Mouse (Mus musculus) embryonic facial prominence, embryonic 15.5 days (tissue): ENCODE measurements at regions not wholly inside any gene's neighbourhood (a gene's known extent, or its start where the extent isn't known, plus 50 kb on each side); places are given as distances from the start of the nearest gene placed in this dataset.
A peak's percentile ranks its signal among the peaks of the same experiment; 100 is the strongest.

Experiments used
- ATAC-seq: fragments of 200-750 bp; cut with Nextera tagmentation; 2 replicates; pipeline ENCODE4 v1.8.0; 2017; ENCODE audit warnings: low read depth, moderate TSS enrichment; ENCODE audit not compliant: insufficient number of reproducible peaks, low FRiP score, low TSS enrichment
- H3K27ac ChIP-seq: fragments of 300-500 bp; sonication (generic); replicated peaks from 2 replicates; pipeline ENCODE4 v1.5.1; 2015; ENCODE audit warnings: mild to moderate bottlenecking, inconsistent platforms
- H3K27me3 ChIP-seq: fragments of 300-500 bp; sonication (generic); 2 replicates; pipeline ENCODE4 v1.6.1; 2015; ENCODE audit warnings: inconsistent platforms
- H3K36me3 ChIP-seq: fragments of 300-500 bp; sonication (generic); 2 replicates; pipeline ENCODE4 v1.6.1; 2015; ENCODE audit warnings: mild to moderate bottlenecking, inconsistent platforms
- H3K4me1 ChIP-seq: fragments of 300-500 bp; sonication (generic); 2 replicates; pipeline ENCODE4 v1.6.1; 2015; ENCODE audit warnings: inconsistent platforms
- H3K4me2 ChIP-seq: fragments of 300-500 bp; sonication (generic); replicated peaks from 2 replicates; pipeline ENCODE4 v1.6.1; 2015; ENCODE audit warnings: mild to moderate bottlenecking, inconsistent platforms
- H3K4me3 ChIP-seq: fragments of 300-500 bp; sonication (generic); replicated peaks from 2 replicates; pipeline ENCODE4 v1.5.1; 2015; ENCODE audit warnings: mild to moderate bottlenecking, inconsistent platforms
- H3K9ac ChIP-seq: fragments of 300-500 bp; sonication (generic); 2 replicates; pipeline ENCODE4 v1.6.1; 2015; ENCODE audit warnings: inconsistent platforms
- H3K9me3 ChIP-seq: fragments of 300-500 bp; sonication (generic); replicated peaks from 2 replicates; pipeline ENCODE4 v1.6.1; 2016; ENCODE audit warnings: inconsistent platforms
- WGBS: fragments of 180-500 bp; shearing (Covaris S2); methylation state at CpG from one replicate; pipeline ENCODE4 v1.1.7; 2015; 5-methylcytosine and 5-hydroxymethylcytosine counted together

DNA sequence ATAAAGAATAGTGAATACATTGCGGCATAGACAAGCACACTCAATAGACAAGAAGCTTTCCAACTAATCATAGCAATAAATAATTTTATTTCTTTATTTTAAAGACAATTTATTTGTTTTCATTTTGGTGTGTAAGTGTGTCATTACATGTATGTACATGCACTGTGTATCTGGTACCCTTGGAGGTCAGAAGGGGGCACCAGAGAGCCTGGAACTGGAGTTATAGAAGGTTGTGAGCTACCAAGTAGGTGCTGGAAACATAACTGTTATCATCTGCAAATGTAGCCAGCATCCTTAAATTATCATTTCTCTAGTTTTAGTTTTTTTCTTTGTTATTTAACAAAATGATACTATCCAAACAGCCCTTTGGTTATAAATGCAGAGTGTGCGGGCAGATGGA is 151.2 kb upstream of the Map3k1 start:
- ATAC-seq, result no peak
- Histone ChIP-seq H3K27ac (no peak overlapping the region), H3K4me2 (no peak overlapping the region), H3K9ac (no peak overlapping the region), H3K27me3 (no peaks in the 10 kb centered on the region), H3K9me3 (no peaks in the 10 kb centered on the region), H3K4me1 (no peaks in the 10 kb centered on the region), H3K36me3 (no peaks in the 10 kb centered on the region), H3K4me3 (no peak overlapping the region)
- 97% methylated on average over 2 of the region's 2 CpGs for WGBS

DNA sequence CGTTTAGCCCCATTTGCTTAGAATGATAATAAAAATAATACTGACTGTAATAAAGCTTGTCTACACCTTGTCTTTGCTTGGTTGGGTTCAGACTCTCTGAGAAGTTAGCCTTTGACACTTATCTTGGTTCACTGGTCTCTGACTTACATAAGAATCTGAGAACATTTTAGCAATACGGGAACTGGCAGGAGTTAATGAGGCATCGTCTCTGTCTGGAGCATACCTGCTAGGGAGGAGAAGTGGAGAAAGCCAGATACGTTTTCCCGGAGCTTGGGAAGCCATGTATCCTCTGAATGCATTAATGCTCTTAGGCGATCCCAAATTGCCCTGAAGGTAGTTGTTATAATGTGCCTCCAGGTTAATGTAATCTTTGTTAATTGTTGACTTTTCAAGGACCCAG is 152.6 kb upstream of the Map3k1 start:
- 61% methylated on average over 6 of the region's 6 CpGs for whole genome bisulfite sequencing
- no peak overlapping the region for H3K4me2 ChIP-seq
- H3K9me3 ChIP-seq, result no peaks in the 10 kb centered on the region
- ATAC-seq, result no peak
- H3K27me3 ChIP-seq, result no peaks in the 10 kb centered on the region
- H3K4me1 ChIP-seq, result no peaks in the 10 kb centered on the region; the same call in 1 of the 2 replicates
- no peaks in the 10 kb centered on the region for H3K36me3 ChIP-seq
- H3K9ac ChIP-seq, result no peak overlapping the region
- no peak overlapping the region for H3K4me3 ChIP-seq
- H3K27ac ChIP-seq, result no peak overlapping the region

GRCm38 (mm10) chr13:111962155-111962554 is 153.4 kb upstream of the Map3k1 start:
- no peak overlapping the region for H3K4me3 ChIP-seq
- no peaks in the 10 kb centered on the region for H3K36me3 ChIP-seq
- no peaks in the 10 kb centered on the region for H3K27me3 ChIP-seq
- WGBS, result 91% methylated on average over 4 of the region's 4 CpGs
- H3K9ac ChIP-seq, result no peak overlapping the region
- H3K27ac ChIP-seq, result no peak overlapping the region
- ATAC-seq, result no peak
- no peaks in the 10 kb centered on the region; the same call in 1 of the 2 replicates for H3K4me1 ChIP-seq
- no peak overlapping the region for H3K4me2 ChIP-seq
- no peaks in the 10 kb centered on the region for H3K9me3 ChIP-seq

GRCm38 (mm10) chr13:111966113-111966512 is 157.3 kb upstream of the Map3k1 start:
- Histone ChIP-seq H3K9me3 (no peaks in the 10 kb centered on the region), H3K9ac (no peak overlapping the region), H3K4me3 (no peak overlapping the region), H3K27me3 (no peaks in the 10 kb centered on the region), H3K36me3 (no peaks in the 10 kb centered on the region), H3K27ac (no peak overlapping the region), H3K4me1 (no peaks in the 10 kb centered on the region; the same call in 1 of the 2 replicates), H3K4me2 (no peak overlapping the region)
- no peak for ATAC-seq
- 81% methylated on average over 6 of the region's 6 CpGs for WGBS

DNA sequence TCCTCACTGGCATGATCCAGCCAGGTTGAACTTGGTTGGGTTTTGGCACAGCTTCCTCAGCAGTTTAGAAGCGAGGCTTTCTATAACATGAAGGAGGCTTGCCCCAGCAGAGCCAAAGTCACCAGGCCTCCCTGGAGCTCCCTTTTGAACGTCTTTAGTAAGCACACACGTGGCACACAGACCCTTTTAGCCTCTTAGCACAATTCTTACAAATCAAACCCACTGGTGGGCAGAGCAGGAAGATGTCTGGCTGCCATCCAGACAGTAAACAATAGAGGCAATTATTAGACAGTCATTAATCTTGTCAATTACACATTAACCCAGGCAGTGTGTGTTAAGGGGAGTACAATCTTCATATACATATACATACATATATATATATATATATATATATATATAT is 157.8 kb upstream of the Map3k1 start:
- Histone ChIP-seq H3K4me1 (no peaks in the 10 kb centered on the region; the same call in 1 of the 2 replicates), H3K4me2 (no peak overlapping the region), H3K4me3 (no peak overlapping the region), H3K27ac (no peak overlapping the region), H3K27me3 (no peaks in the 10 kb centered on the region), H3K36me3 (no peaks in the 10 kb centered on the region), H3K9ac (no peak overlapping the region), H3K9me3 (no peaks in the 10 kb centered on the region)
- WGBS, result 25% methylated on average over 3 of the region's 3 CpGs
- no peak for ATAC-seq

DNA sequence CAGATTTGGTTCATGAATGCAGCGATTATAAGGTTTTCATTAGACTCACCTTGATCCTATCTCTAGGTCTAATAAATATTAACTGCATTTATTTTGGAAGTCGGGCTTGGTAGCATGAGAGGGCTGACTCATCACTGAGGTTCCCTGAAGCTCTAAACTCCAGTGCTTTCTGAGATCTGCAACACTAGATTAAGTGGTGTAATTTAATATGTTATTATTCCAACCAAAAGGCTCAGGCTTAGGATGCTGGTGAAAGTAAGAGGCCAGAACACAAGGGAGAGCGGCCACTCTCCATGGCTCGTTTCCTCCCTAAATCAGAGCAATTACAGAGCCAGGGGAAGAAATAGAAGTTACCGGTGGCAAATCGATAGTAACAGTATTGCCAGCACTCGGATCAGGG is 159.4 kb upstream of the Map3k1 start:
- WGBS, result 54% methylated on average over 7 of the region's 7 CpGs
- H3K4me2 ChIP-seq, result no peak overlapping the region
- no peak overlapping the region for H3K27ac ChIP-seq
- ATAC-seq, result no peak
- no peaks in the 10 kb centered on the region for H3K9me3 ChIP-seq
- no peak overlapping the region for H3K4me3 ChIP-seq
- H3K36me3 ChIP-seq, result no peaks in the 10 kb centered on the region
- no peaks in the 10 kb centered on the region; the same call in 1 of the 2 replicates for H3K4me1 ChIP-seq
- no peak overlapping the region for H3K9ac ChIP-seq
- H3K27me3 ChIP-seq, result no peaks in the 10 kb centered on the region

GRCm38 (mm10) chr13:111974282-111974681 is 165.5 kb upstream of the Map3k1 start:
- ATAC-seq, result no peak
- H3K4me3 ChIP-seq, result no peak overlapping the region
- no peak overlapping the region for H3K9ac ChIP-seq
- WGBS, result 66% methylated on average over 4 of the region's 4 CpGs
- no peak overlapping the region for H3K27ac ChIP-seq
- H3K36me3 ChIP-seq, result no peaks in the 10 kb centered on the region
- H3K4me2 ChIP-seq, result no peak overlapping the region
- H3K27me3 ChIP-seq, result no peaks in the 10 kb centered on the region
- H3K4me1 ChIP-seq, result peaks cover 14% of the 10 kb centered on the region
- no peaks in the 10 kb centered on the region for H3K9me3 ChIP-seq

DNA sequence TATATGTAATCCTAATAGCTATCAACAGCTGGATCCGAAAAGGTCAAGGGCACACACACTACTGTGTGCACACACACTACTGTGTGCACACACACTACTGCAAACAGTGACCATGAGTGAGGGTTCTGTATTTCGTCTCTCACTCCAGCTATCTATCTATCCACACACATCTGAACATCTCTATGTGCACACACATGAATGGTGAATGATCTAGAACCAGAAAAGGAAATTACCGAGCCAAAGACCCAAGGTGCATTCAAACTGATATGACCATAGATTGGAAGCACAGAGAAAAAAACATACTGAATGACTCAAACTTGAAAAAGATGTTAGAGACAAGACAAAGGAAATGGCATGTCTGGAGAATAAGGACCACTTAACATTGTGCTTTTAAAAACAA is 166.8 kb upstream of the Map3k1 start:
- Histone ChIP-seq H3K9me3 (no peaks in the 10 kb centered on the region), H3K4me3 (no peak overlapping the region), H3K36me3 (no peaks in the 10 kb centered on the region), H3K27ac (no peak overlapping the region), H3K27me3 (no peaks in the 10 kb centered on the region), H3K4me2 (no peak overlapping the region), H3K9ac (no peak overlapping the region), H3K4me1 (peaks cover 25% of the 10 kb centered on the region)
- 88% methylated on average over 3 of the region's 3 CpGs for WGBS
- ATAC-seq, result no peak

- 0 out of 2 replicates have a peak, but pooled peaks have one; percentile 11 for ATAC-seq
- H3K4me2 ChIP-seq, result no peak overlapping the region
Observed at GRCm38 (mm10) chr13:111977769-111978674, 169.2 kb upstream of the Map3k1 start.

DNA sequence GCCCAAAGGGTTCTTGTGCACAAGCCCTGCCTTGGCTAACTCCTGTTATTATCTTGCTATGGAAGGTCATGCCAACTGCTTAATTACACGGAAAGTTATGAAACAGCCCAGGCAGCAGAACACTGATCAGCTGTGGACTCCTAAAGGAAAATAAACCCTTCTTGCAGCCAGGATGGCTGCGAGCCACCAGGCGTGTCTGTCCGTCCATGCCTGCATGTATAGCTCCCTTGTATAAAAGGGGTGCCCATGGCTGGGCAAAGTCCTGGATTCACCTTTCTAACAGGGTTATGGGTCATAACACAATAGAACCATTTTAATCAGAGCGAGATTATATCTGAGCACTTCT is 169.9 kb upstream of the Map3k1 start:
- Histone ChIP-seq H3K27ac (peak overlapping the region; percentile 68), H3K27me3 (no peaks in the 10 kb centered on the region), H3K4me2 (no peak overlapping the region; the same call in 1 of the 2 replicates), H3K4me3 (no peak overlapping the region), H3K4me1 (peaks cover 25% of the 10 kb centered on the region), H3K36me3 (no peaks in the 10 kb centered on the region), H3K9ac (no peak overlapping the region), H3K9me3 (no peaks in the 10 kb centered on the region)
- no peak for ATAC-seq
- WGBS, result 53% methylated on average over 5 of the region's 5 CpGs

More at GRCm38 (mm10) chr13:111977769-111978674, 169.2 kb upstream of the Map3k1 start:
- WGBS, result 74% methylated on average over 31 of the region's 31 CpGs
- H3K27ac ChIP-seq, result no peak overlapping the region
- no peaks in the 10 kb centered on the region for H3K27me3 ChIP-seq
- H3K36me3 ChIP-seq, result no peaks in the 10 kb centered on the region
- H3K9ac ChIP-seq, result no peak overlapping the region
- peaks cover 25% of the 10 kb centered on the region for H3K4me1 ChIP-seq
- no peaks in the 10 kb centered on the region for H3K9me3 ChIP-seq
- no peak overlapping the region for H3K4me3 ChIP-seq

DNA sequence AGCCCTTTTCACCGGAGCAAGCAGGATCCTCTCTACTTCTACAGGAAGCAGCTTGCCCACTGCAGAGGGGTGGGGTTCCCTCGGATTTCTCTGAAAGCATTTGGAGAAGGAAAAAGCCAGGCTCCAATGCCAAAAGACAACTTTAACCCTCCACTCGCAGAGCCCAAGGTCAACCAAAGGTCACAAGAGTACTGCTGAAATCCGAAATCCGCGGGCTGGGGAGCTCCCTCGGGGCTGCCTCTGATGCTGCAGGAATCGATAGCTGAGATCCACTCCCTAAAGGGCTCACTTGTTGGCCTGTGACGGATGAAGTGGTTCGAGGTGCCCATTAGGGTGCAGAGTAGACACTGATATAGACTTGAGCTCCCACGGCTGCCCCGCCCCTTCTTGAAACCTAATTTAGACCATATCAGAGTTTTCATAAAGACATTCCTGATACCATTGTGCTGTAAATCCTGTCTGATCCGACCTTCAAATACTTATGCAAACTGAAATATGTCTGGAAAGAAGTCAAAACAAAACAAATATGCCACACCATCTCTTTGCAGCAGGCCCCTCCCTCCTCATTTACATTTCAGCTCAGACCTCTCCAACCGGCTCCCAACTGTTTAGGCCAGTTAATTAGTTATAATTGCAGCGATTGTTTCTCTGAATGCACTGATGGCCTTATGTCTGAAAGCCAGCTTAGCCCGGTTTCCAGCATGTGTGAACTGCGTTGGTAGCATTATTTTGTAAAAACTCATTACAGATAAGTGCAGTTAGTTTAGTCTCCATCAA is 170.8 kb upstream of the Map3k1 start:
- Histone ChIP-seq H3K4me2 (peak overlapping the region; percentile 38), H3K27ac (peak overlapping the region; percentile 68), H3K9ac (no peak overlapping the region)

More for the DNA sequence above, 170.8 kb upstream of the Map3k1 start:
- Histone ChIP-seq H3K4me1 (peaks cover 25% of the 10 kb centered on the region), H3K36me3 (no peaks in the 10 kb centered on the region), H3K4me3 (0 out of 2 replicates have a peak overlapping the region, but pooled peaks have one; percentile 3), H3K27me3 (no peaks in the 10 kb centered on the region), H3K9me3 (no peaks in the 10 kb centered on the region)
- ATAC-seq, result no peak
- 21% methylated on average over 17 of the region's 17 CpGs for WGBS
